Mouse (Mus musculus) kidney, adult 2 months (tissue): ENCODE measurements around the gene Lingo4.

Experiments
- CTCF ChIP-seq: fragments of 200-500 bp; conservative IDR thresholded peaks from 2 replicates; pipeline ENCODE4 v1.5.1; 2011; ENCODE audit warnings: low read depth, mild to moderate bottlenecking, control low read depth, low read length, moderate library complexity, mixed read lengths; ENCODE audit not compliant: insufficient read depth, insufficient read length
- POLR2A ChIP-seq: fragments of 200-500 bp; IDR thresholded peaks from one replicate; pipeline ENCODE4 v1.6.1; 2011; ENCODE audit warnings: low read depth, low read length, control low read depth

DNA sequence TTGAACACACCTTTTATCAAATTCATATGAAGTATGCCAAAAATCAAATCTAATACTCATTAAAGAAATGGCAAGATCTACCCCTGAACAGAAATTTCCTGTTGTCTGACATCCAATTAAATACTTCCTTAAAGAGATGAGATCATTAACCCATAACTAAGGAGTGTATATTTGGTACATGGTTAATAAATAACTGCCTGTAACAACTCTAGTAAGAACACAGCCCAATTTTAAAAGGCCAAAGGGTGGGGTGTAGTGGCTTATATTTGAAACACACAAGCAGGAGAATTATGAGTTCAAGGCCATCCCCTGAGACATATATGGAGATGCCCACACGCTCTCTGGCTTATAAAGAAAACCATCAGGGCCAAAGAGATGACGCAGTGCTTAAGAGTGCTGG, 51.1 kb downstream of the Lingo4 start:
- TF ChIP-seq POLR2A (no peak), CTCF (no peak)
